Mouse (Mus musculus) urinary bladder, adult 18-20 months (tissue): ENCODE measurements around the gene Map4k5.

Experiments
- DNase-seq, 2 experiments: peaks; one replicate each; pipeline ENCODE4 v3.0.0; 2022; ENCODE audit warnings: low spot score in 2 of 2, mixed read lengths in 2 of 2

Gene Map4k5

GRCm38 (mm10) chr12:69892371-69893251, at the start of gene Map4k5, which contains the start of gene Atl1:
TSS of gene Map4k5 (minus strand) at chr12:69893200.
TSS of gene Atl1 (plus strand) at chr12:69892614.
- peak; percentile 83 to 84 for DNase-seq

- DNase-seq, result no peak
These were observed 48.8 kb upstream of the Map4k5 start for GRCm38 (mm10) chr12:69941655-69942329.

DNA sequence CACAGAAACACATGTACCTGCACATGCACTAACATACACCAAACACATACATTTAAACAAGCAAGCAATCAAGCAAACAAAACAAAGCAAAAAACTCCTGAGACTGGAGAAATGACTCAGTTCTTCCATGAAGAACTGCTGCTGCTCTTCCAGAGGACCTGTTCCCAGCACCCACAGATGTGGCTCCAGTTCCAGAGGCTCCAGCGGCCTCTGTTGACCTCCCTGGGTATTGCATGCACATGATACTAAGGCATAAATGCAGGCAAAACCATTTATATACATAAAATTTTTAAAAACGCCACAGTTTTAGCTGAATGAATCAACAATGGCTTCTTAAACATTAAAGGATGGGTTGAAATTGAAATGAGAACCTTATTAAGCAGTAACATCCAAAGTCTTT, 46.3 kb upstream of the Map4k5 start:
- DNase-seq, result no peak

GRCm38 (mm10) chr12:69937731-69938130, 44.7 kb upstream of the Map4k5 start:
- DNase-seq, result no peak

DNA sequence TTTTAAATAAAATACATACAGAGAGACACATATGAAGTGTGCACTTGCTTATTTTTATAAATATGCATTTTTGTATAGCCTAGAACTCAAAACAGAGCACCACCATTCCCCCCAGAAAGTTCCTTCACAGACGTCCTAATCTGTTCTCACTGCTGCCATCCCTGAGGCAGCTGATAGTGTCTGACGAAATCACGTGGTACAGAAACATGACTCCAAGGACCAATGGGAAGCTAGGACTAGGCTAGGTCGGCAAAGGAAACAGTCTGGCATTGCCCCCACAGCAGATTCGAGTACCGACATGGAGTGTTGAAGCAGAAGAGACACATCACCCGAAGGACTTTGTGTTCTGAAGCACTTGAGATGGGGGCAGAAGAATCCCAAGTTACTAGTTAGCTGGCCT, 33.7 kb upstream of the Map4k5 start:
- DNase-seq, result no peak

DNA sequence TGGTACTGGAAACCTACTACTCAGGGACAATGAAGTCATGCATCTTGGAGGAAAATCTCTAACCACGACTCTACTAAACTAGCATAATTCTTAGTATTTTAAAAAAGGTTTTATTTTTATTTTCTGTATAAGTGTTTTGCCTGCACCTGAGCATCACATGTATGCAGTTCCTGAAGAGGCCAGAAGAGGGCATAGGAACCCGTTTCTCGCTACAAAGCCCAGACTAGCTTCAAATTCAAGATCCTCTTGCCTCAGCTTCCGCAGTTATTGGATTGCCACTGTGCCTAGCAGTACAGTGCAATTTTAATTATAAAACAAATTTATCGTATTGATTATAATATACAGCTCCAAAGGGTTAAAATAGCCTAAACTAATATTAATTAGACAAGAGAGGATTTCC, 31.0 kb upstream of the Map4k5 start:
- DNase-seq, result no peak

GRCm38 (mm10) chr12:69923603-69924002, 30.6 kb upstream of the Map4k5 start:
- DNase-seq, result no peak

- DNase-seq, result no peak
These were observed 30.1 kb upstream of the Map4k5 start for GRCm38 (mm10) chr12:69923128-69923527.

- no peak for DNase-seq
These were observed 29.1 kb upstream of the Map4k5 start for GRCm38 (mm10) chr12:69922099-69922498.

DNA sequence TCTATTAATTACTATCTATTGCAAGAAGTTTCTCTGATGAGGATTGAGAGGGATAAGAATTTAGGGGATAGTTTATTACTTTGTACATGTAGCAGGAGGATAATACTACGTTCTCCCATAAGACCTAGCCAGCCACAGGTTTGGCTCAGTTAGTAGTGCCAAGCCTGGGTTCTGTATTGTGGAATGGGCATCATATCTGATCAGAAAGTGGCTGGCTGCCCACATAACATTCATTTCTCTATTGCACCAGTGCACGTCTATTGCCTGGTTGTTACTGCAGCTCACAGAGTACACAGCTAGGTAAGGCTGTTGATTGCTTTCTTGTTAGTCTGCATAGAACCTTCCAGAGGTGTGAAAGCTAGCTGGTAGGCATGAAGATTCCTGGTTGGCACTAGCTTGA, 24.9 kb upstream of the Map4k5 start:
- DNase-seq, result no peak

DNA sequence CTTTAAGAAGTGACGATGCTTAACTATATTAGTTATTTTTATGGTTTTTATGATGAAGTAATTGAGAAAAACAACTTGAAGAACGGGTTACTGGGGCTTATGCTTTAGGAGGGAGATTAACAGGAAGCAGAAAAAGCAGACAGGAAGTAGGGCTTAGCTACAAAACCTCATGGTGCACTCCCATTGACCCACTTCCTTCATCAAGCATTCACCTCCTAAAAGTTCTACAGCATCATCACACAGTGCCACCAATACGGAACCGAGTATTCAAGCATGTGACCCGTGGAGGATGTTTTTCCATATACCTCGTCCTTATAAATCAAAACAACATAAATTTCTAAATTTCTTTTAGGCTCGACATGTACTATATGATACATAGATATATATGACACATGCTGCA, 19.7 kb upstream of the Map4k5 start:
- DNase-seq, result no peak

GRCm38 (mm10) chr12:69911906-69912305, 18.9 kb upstream of the Map4k5 start:
- no peak for DNase-seq

GRCm38 (mm10) chr12:69908511-69908900, 15.5 kb upstream of the Map4k5 start:
- DNase-seq, result no peak

DNA sequence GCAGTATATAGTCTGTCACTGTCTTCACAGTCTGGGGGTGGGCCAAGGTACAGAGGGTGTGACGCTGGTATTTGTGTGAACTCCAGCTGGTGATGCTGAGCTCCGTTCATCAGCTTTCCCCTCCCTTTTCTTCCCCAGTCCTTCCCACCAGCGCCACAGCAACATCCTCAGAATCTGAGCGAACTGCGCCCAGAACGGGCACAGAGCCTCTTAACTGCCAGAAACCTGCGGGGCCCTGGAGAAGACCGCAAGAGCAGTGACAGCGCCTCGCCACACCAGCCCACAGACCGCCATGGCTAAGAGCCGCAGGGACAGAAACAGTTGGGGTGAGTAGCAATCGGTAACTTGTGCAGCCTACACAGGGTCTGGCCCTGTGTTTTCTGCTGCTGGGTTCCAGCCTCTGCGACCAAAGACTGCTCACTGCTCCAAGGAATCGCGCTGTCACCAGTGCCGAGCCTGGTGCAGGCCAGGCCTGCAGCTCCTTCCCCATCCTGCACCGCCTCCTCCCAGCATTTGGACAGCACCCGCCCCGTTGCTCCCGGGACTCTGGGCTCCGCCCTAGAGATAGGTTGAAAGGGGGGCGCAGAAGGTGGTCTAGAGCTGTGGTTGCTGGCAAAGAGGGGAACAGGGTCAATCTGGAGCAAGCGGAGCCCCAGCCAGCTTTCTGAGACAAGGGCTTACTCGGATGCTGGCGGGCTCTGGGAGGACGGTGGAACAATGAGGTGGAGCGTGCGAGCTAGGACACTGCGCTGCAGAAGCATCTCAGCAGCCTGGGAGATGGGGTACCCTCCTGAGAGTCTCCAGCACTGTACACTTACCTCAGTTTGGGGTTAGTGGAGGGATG, 14.9 kb upstream of the Map4k5 start:
- no peak for DNase-seq

- no peak for DNase-seq
These were observed 12.0 kb upstream of the Map4k5 start for GRCm38 (mm10) chr12:69904991-69905390.

DNA sequence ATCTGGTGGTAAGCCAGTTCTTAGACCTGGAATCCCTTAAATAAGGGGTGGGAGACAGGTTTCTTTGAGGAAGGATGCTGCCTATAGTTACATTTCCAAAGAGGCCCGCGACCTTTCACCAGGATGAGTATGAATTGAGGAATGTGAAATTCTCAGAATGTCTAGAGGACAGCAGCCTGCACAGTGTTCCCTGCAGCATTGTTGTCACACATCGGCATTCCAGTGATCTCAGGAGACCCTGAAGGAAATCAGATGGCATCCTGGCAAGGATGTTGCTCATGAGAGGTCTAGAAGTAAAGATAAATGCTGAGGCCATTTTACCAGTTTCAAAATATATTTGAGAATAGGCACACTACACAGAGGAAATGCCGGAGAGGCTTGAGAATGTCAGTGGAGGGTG, 5.1 kb upstream of the Map4k5 start:
- DNase-seq, result no peak

DNA sequence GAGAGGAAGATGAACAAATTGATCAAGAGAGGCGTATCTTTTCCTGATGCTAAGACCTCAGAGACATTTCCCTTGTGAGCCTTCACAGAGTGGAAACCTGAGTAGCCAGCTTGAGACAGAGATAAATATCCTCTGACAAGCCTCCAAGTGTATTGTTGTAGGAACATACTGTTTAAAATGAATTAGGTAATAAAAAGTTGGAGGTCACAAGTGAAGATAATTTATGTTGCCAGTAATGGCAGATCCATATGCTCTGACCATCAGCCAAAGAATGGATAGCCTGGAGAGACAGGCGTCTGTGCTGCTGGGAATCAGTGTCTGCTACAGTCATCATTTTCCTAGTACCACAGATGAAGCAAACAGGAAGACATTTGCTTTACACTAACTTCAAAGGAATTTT, 2.0 kb upstream of the Map4k5 start:
- DNase-seq, result no peak

- DNase-seq, result no peak
These were observed 927 bp upstream of the Map4k5 start for GRCm38 (mm10) chr12:69893927-69894326.

GRCm38 (mm10) chr12:69891721-69892120, 1.3 kb downstream of the Map4k5 start:
- DNase-seq, result no peak

DNA sequence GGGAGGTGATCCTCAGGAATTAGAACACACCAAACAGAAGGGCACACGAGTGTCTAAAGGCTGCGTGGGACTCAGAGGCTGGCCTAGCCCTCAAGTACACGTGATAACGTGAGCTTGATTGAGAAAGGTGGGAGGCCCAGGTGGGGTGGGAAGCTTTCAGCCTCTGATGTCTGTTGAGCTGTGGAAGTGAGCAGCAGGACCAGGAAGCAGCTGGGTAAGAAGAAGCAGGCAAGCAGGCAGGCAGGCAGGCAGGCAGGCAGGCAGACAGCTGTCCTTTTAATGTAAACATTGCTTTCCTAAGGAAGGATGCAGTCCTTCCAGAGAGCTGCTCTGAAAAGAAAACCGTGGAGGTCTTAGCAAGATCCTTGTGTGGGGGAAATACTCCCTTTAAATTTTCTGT, 2.5 kb downstream of the Map4k5 start:
- DNase-seq, result no peak

DNA sequence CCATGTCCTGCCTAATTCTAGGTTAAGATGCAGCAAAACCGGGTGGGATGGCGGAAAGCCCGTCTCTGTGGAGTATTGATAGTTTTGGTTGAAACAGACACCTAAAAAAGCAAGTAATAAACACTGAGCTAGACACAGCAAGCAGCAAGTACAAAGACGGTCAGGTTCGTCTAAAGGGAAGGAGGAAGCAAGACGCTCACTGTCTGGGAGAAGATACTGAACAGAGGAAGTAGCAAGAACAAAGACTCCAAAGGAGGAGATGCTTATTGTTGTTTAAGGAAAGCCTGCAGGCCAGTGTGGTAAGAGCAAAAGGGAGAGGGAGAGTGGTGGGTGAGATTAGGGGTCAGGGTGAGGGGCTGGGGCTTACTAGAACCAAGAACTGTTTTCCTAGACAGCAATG, 2.9 kb downstream of the Map4k5 start:
- DNase-seq, result no peak

- DNase-seq, result no peak
These were observed 4.7 kb downstream of the Map4k5 start for GRCm38 (mm10) chr12:69888345-69888744.
